Mouse (Mus musculus) neural tube, embryonic 11.5 days (tissue): ENCODE data around the gene Ankrd7. TPM values are rescaled to one million over a fixed set of nuclear protein-coding genes. Genes with fewer than 3 reads are reported as not detected.

Source experiments
- ATAC-seq: fragments of 200-750 bp; cut with Nextera tagmentation; 2 replicates; pipeline ENCODE4 v1.8.0; 2017; ENCODE audit warnings: moderate number of reproducible peaks, mild to moderate bottlenecking, moderate TSS enrichment, moderate library complexity; ENCODE audit not compliant: insufficient read depth, low FRiP score, low TSS enrichment
- DNase-seq: peaks from one replicate; pipeline ENCODE4 v3.0.0-alpha.2; 2015; ENCODE audit warnings: low spot score
- H3K27ac ChIP-seq: fragments of 300-500 bp; sonication (generic); 2 replicates; pipeline ENCODE4 v1.5.1; 2014; ENCODE audit warnings: low read depth, mild to moderate bottlenecking, low read length
- H3K27me3 ChIP-seq: fragments of 300-500 bp; sonication (generic); 2 replicates; pipeline ENCODE4 v1.6.1; 2014; ENCODE audit warnings: mild to moderate bottlenecking, low read length, mixed read lengths; ENCODE audit not compliant: control insufficient read depth, insufficient read depth
- H3K36me3 ChIP-seq: fragments of 300-500 bp; sonication (generic); 2 replicates; pipeline ENCODE4 v1.6.1; 2014; ENCODE audit warnings: mild to moderate bottlenecking, low read length, moderate library complexity, mixed read lengths; ENCODE audit not compliant: control insufficient read depth, insufficient read depth
- H3K4me1 ChIP-seq: fragments of 300-500 bp; sonication (generic); 2 replicates; pipeline ENCODE4 v1.6.1; 2014; ENCODE audit warnings: low read length, mixed read lengths; ENCODE audit not compliant: control insufficient read depth, insufficient read depth
- H3K4me2 ChIP-seq: fragments of 300-500 bp; sonication (generic); 2 replicates; pipeline ENCODE4 v1.6.1; 2014; ENCODE audit warnings: low read depth, mild to moderate bottlenecking, moderate library complexity
- H3K4me3 ChIP-seq: fragments of 300-500 bp; sonication (generic); 2 replicates; pipeline ENCODE4 v1.5.1; 2014; ENCODE audit warnings: low read depth, low read length
- H3K9ac ChIP-seq: fragments of 300-500 bp; sonication (generic); 2 replicates; pipeline ENCODE4 v1.6.1; 2014; ENCODE audit warnings: mild to moderate bottlenecking, low read length
- H3K9me3 ChIP-seq: fragments of 300-500 bp; sonication (generic); 2 replicates; pipeline ENCODE4 v1.6.1; 2016; ENCODE audit warnings: low read length; ENCODE audit not compliant: control insufficient read depth
- WGBS: fragments of 180-500 bp; shearing (Covaris S2); extraction: QIAGEN DNeasy Blood & Tissue Kit; methylation state at CpG from one replicate; pipeline ENCODE4 v1.1.7; 2014; 5-methylcytosine and 5-hydroxymethylcytosine counted together
- polyA plus RNA-seq: library from polyadenylated mRNA; unstranded; fragments of >200 nt; fragmentation: Nextera tagmentation; extraction: Ambion mirVana; gene quantifications from 2 replicates; pipeline ENCODE4 v1.2.1, GENCODE M21; 2014

Ankrd7 gene
- polyA plus RNA-seq, 1 experiment from 2014 or later, result 0.25 TPM

- Histone ChIP-seq H3K27me3 (no peaks in the 10 kb centered on the region), H3K4me3 (no peak overlapping the region), H3K9ac (no peak overlapping the region), H3K36me3 (peaks cover 6% of the 10 kb centered on the region), H3K4me1 (no peaks in the 10 kb centered on the region; the same call in 1 of the 2 replicates), H3K4me2 (no peak overlapping the region), H3K27ac (no peak overlapping the region), H3K9me3 (no peaks in the 10 kb centered on the region)
- ATAC-seq, result no peak
- DNase-seq, result no peak
These were observed 10.8 kb upstream of the Ankrd7 start for GRCm38 (mm10) chr6:18855323-18855722.

- H3K27ac ChIP-seq, result no peak overlapping the region
- no peaks in the 10 kb centered on the region for H3K4me1 ChIP-seq
- WGBS, result 97% methylated on average over 3 of the region's 3 CpGs
- no peaks in the 10 kb centered on the region for H3K27me3 ChIP-seq
- H3K9me3 ChIP-seq, result no peaks in the 10 kb centered on the region
- H3K9ac ChIP-seq, result no peak overlapping the region
- no peak for ATAC-seq
- no peak overlapping the region for H3K4me3 ChIP-seq
- peaks cover 6% of the 10 kb centered on the region for H3K36me3 ChIP-seq
- no peak overlapping the region for H3K4me2 ChIP-seq
- DNase-seq, result no peak
These were observed 9.5 kb upstream of the Ankrd7 start for GRCm38 (mm10) chr6:18856487-18857078.

- H3K4me1 ChIP-seq, result no peaks in the 10 kb centered on the region
- no peaks in the 10 kb centered on the region for H3K36me3 ChIP-seq
- DNase-seq (no peak), ATAC-seq (no peak)
- H3K27me3 ChIP-seq, result no peaks in the 10 kb centered on the region
- 65% methylated on average over 2 of the region's 2 CpGs for WGBS
- no peak overlapping the region for H3K27ac ChIP-seq
- H3K9me3 ChIP-seq, result no peaks in the 10 kb centered on the region
- H3K4me3 ChIP-seq, result no peak overlapping the region
- no peak overlapping the region for H3K4me2 ChIP-seq
- H3K9ac ChIP-seq, result no peak overlapping the region
These were observed 22.9 kb downstream of the Ankrd7 start for GRCm38 (mm10) chr6:18889030-18889429.

- Histone ChIP-seq H3K4me3 (no peak overlapping the region), H3K9ac (no peak overlapping the region), H3K9me3 (no peaks in the 10 kb centered on the region), H3K4me1 (no peaks in the 10 kb centered on the region), H3K27me3 (no peaks in the 10 kb centered on the region), H3K4me2 (no peak overlapping the region), H3K27ac (no peak overlapping the region), H3K36me3 (no peaks in the 10 kb centered on the region)
- no peak for ATAC-seq
- DNase-seq, result no peak
These were observed 28.0 kb downstream of the Ankrd7 start for GRCm38 (mm10) chr6:18894142-18894541.

- no peaks in the 10 kb centered on the region for H3K27me3 ChIP-seq
- H3K27ac ChIP-seq, result no peak overlapping the region
- H3K9me3 ChIP-seq, result no peaks in the 10 kb centered on the region
- no peak overlapping the region for H3K4me3 ChIP-seq
- no peak for ATAC-seq
- no peak overlapping the region for H3K9ac ChIP-seq
- H3K4me2 ChIP-seq, result no peak overlapping the region
- no peaks in the 10 kb centered on the region for H3K36me3 ChIP-seq
- 86% methylated on average over 2 of the region's 2 CpGs for WGBS
- H3K4me1 ChIP-seq, result no peaks in the 10 kb centered on the region
- no peak for DNase-seq
These were observed 41.1 kb downstream of the Ankrd7 start for GRCm38 (mm10) chr6:18907173-18907572.

GRCm38 (mm10) chr6:18913179-18913578 lies 47.1 kb downstream of the Ankrd7 start:
- no peak for ATAC-seq
- WGBS, result 84% methylated on average over 4 of the region's 4 CpGs

GRCm38 (mm10) chr6:18916021-18916420 lies 49.9 kb downstream of the Ankrd7 start:
- Histone ChIP-seq H3K4me1 (no peaks in the 10 kb centered on the region), H3K27ac (no peak overlapping the region), H3K9ac (no peak overlapping the region), H3K4me3 (no peak overlapping the region), H3K9me3 (no peaks in the 10 kb centered on the region), H3K4me2 (no peak overlapping the region), H3K27me3 (no peaks in the 10 kb centered on the region), H3K36me3 (no peaks in the 10 kb centered on the region)
- DNase-seq (no peak), ATAC-seq (no peak)
- WGBS, result 55% methylated on average over 4 of the region's 4 CpGs

More at GRCm38 (mm10) chr6:18913179-18913578, 47.1 kb downstream of the Ankrd7 start:
- no peaks in the 10 kb centered on the region for H3K36me3 ChIP-seq
- no peaks in the 10 kb centered on the region for H3K9me3 ChIP-seq
- no peaks in the 10 kb centered on the region for H3K4me1 ChIP-seq
- H3K9ac ChIP-seq, result no peak overlapping the region
- no peaks in the 10 kb centered on the region for H3K27me3 ChIP-seq
- H3K4me3 ChIP-seq, result no peak overlapping the region
- no peak for DNase-seq
- no peak overlapping the region for H3K4me2 ChIP-seq
- H3K27ac ChIP-seq, result no peak overlapping the region

GRCm38 (mm10) chr6:18916471-18916870 lies 50.4 kb downstream of the Ankrd7 start:
- Histone ChIP-seq H3K27me3 (no peaks in the 10 kb centered on the region), H3K27ac (no peak overlapping the region), H3K9me3 (no peaks in the 10 kb centered on the region), H3K4me1 (no peaks in the 10 kb centered on the region), H3K4me2 (no peak overlapping the region), H3K36me3 (no peaks in the 10 kb centered on the region), H3K4me3 (no peak overlapping the region), H3K9ac (no peak overlapping the region)
- ATAC-seq, result no peak
- DNase-seq, result no peak
- WGBS, result 81% methylated on average over 4 of the region's 4 CpGs
